Mouse (Mus musculus): ENCODE data around the gene Vstm2l.

- TF ChIP-seq E2F4 (IDR thresholded peaks at IDR 0.05; ENCODE audit: insufficient read depth) = no peak
- TF ChIP-seq POLR2A (IDR thresholded peaks at IDR 0.05; ENCODE audit: insufficient read length, low read depth) = no peak
- no peak for TF ChIP-seq MYOD1 (IDR thresholded peaks at IDR 0.05; ENCODE audit: control insufficient read depth in 1 of 3, insufficient read length in 2 of 3, low read depth in 2 of 3)
- no peak for TF ChIP-seq POLR2AphosphoS2 (IDR thresholded peaks at IDR 0.05; ENCODE audit: insufficient read length, low read depth)
- TF ChIP-seq MAX (IDR thresholded peaks at IDR 0.05; ENCODE audit: low read depth) = no peak
- no peak for TF ChIP-seq USF1 (IDR thresholded peaks at IDR 0.05; ENCODE audit: low read depth)
- no peak for TF ChIP-seq CEBPB (IDR thresholded peaks at IDR 0.05; ENCODE audit: insufficient read depth, poor library complexity, severe bottlenecking)
- TF ChIP-seq TCF3 (IDR thresholded peaks at IDR 0.05; ENCODE audit: insufficient read length, low read depth) = no peak
Observed at GRCm38 (mm10) chr2:157991026-157991425, 76.6 kb downstream of the Vstm2l start.
